Mouse (Mus musculus) adipocyte (in vitro differentiated cells): ENCODE results near the gene 4930432K21Rik.

Source experiments
- DNase-seq: peaks from one replicate; pipeline ENCODE4 v3.0.0-alpha.2; 2016; ENCODE audit warnings: low spot score

The 4930432K21Rik gene

GRCm38 (mm10) chr8:84148531-84148850 lies 666 bp downstream of the 4930432K21Rik start:
- DNase-seq: no peak

- no peak for DNase-seq
Observed at GRCm38 (mm10) chr8:84149181-84149580, 1.4 kb downstream of the 4930432K21Rik start.

- DNase-seq: no peak
Observed at GRCm38 (mm10) chr8:84157620-84158019, 9.8 kb downstream of the 4930432K21Rik start.

- DNase-seq: no peak
Observed at GRCm38 (mm10) chr8:84167696-84168095, 19.9 kb downstream of the 4930432K21Rik start.

- DNase-seq: no peak
Observed at GRCm38 (mm10) chr8:84170096-84170495, 22.3 kb downstream of the 4930432K21Rik start.

GRCm38 (mm10) chr8:84173861-84174260 lies 26.0 kb downstream of the 4930432K21Rik start:
- DNase-seq: no peak

- no peak for DNase-seq
Observed at GRCm38 (mm10) chr8:84176560-84176959, 28.7 kb downstream of the 4930432K21Rik start.

GRCm38 (mm10) chr8:84177405-84177804 lies 29.6 kb downstream of the 4930432K21Rik start:
- DNase-seq: no peak

GRCm38 (mm10) chr8:84178592-84178991 lies 30.8 kb downstream of the 4930432K21Rik start:
- no peak for DNase-seq

- DNase-seq: no peak
Observed at GRCm38 (mm10) chr8:84179946-84180345, 32.1 kb downstream of the 4930432K21Rik start.

GRCm38 (mm10) chr8:84180530-84181190 lies 32.8 kb downstream of the 4930432K21Rik start:
- no peak for DNase-seq

- no peak for DNase-seq
Observed at GRCm38 (mm10) chr8:84182833-84183232, 35.0 kb downstream of the 4930432K21Rik start.

- DNase-seq: no peak
Observed at GRCm38 (mm10) chr8:84183261-84184084, 35.6 kb downstream of the 4930432K21Rik start.

- DNase-seq: no peak
Observed at GRCm38 (mm10) chr8:84184085-84185043, 36.5 kb downstream of the 4930432K21Rik start.

- DNase-seq: no peak
Observed at GRCm38 (mm10) chr8:84185117-84185516, 37.3 kb downstream of the 4930432K21Rik start, which contains the start of gene Nanos3. TSS of gene Nanos3 (minus strand) at chr8:84185217.

- peak; percentile 92 for DNase-seq
Observed at GRCm38 (mm10) chr8:84186547-84186946, 38.7 kb downstream of the 4930432K21Rik start.

- peak; percentile 41 for DNase-seq
Observed at GRCm38 (mm10) chr8:84187065-84187755, 39.4 kb downstream of the 4930432K21Rik start.

GRCm38 (mm10) chr8:84188671-84189070 lies 40.8 kb downstream of the 4930432K21Rik start:
- no peak for DNase-seq

- peak; percentile 40 for DNase-seq
Observed at GRCm38 (mm10) chr8:84189603-84190002, 41.8 kb downstream of the 4930432K21Rik start.

GRCm38 (mm10) chr8:84190191-84190867 lies 42.5 kb downstream of the 4930432K21Rik start:
- DNase-seq: peak; percentile 73

GRCm38 (mm10) chr8:84192023-84192422 lies 44.2 kb downstream of the 4930432K21Rik start:
- peak; percentile 39 for DNase-seq
